Mouse (Mus musculus): ENCODE results near the gene Nrcam. TPM values are rescaled to one million over a fixed set of nuclear protein-coding genes. Genes with fewer than 3 reads are reported as not detected.

The Nrcam gene
- polyA plus RNA-seq, 1 experiment from 2014 or later: 87.6 TPM

DNA sequence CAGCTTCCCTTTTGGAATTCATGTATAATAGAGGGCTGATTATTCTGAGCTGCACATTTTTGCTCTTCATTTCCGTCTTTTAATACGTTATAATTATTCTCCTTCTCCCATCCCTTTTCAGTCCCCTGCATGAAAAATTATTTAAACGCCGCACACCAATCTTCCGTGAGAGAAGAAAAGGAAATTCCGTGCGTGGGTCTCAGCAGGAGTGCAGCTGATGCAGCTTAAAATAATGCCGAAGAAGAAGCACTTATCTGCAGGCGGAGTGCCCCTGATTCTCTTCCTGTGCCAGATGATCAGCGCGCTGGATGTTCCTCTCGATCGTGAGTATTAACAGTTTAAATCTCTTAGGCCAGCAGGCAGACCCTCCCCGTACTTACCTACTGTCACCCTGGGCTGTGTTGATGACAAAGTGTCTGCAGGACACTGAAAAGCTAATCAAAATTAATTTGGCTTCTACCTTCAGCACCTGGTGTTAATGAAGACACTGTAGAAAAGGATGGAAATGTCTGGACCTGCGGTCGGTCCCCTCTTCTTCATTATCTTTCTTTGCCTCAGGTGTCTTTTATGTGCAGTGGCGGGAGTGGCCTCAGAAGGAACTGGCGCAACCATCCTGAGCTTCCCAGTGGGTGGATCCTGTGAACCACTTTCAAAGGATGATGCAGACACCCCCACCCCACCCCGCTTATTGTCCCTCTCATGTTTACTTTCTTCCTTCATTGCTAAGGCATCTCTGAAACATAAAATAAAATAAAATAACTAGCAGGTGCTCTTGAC is 203.8 kb downstream of the Nrcam start:
- Histone ChIP-seq H3K27me3 (replicated peaks; ENCODE audit: control insufficient read depth, insufficient read depth, low read length) (no peaks in the 10 kb centered on the region), H3K27ac (ENCODE audit: low read depth, low read length) (peak overlapping the region; percentile 56), H3K4me2 (ENCODE audit: low read length) (0 out of 2 replicates have a peak overlapping the region, but pooled peaks have one; percentile 12), H3K36me3 (ENCODE audit: control insufficient read depth, insufficient read depth, low read length) (no peaks in the 10 kb centered on the region), H3K9me3 (replicated peaks; ENCODE audit: control insufficient read depth, low read length) (no peaks in the 10 kb centered on the region), H3K9ac (ENCODE audit: low read length) (no peak overlapping the region), H3K4me1 (ENCODE audit: control insufficient read depth, insufficient read depth, low read length) (no peaks in the 10 kb centered on the region), H3K4me3 (ENCODE audit: low read depth, low read length) (peak overlapping the region; percentile 3; the same call in 1 of the 2 replicates)
- 70% methylated on average over 19 of the region's 19 CpGs for WGBS
- DNase-seq (ENCODE audit: low spot score): peak; percentile 29
- ATAC-seq: peak; percentile 21; the same call in 1 of the 2 replicates

DNA sequence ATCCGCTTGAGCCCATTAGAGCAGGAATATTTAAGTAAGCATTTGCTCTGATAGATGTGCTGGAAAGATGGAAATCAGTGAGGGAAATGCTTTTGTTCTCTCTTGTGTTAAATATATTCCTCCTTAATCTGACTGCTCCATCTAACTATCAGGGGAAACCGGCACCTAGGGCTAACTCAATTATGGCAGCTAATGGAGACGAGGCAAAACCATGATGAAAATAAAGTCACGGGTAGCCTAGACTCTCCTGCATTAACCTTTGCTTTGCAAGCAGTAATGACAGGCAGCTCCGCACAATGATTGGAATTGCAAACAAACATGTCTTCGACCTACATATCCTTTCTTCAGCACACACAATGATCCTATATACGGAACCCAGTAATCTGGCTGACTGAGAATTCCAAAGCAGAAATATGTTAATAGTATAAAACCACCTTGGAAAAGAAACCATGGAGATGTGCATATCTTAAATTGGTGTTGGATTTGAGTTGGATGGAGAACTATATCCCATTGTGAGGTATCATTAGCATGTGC is 205.5 kb downstream of the Nrcam start:
- WGBS: 82% methylated on average over 7 of the region's 7 CpGs
- no peaks in the 10 kb centered on the region for H3K4me1 ChIP-seq (ENCODE audit: control insufficient read depth, insufficient read depth, low read length)
- no peaks in the 10 kb centered on the region for H3K36me3 ChIP-seq (ENCODE audit: control insufficient read depth, insufficient read depth, low read length)
- no peak overlapping the region for H3K4me3 ChIP-seq (ENCODE audit: low read depth, low read length)
- ATAC-seq (no peak), DNase-seq (ENCODE audit: low spot score) (no peak)
- H3K4me2 ChIP-seq (ENCODE audit: low read length): no peak overlapping the region
- H3K27me3 ChIP-seq (replicated peaks; ENCODE audit: control insufficient read depth, insufficient read depth, low read length): no peaks in the 10 kb centered on the region
- no peaks in the 10 kb centered on the region for H3K9me3 ChIP-seq (replicated peaks; ENCODE audit: control insufficient read depth, low read length)
- H3K9ac ChIP-seq (ENCODE audit: low read length): no peak overlapping the region
- no peak overlapping the region for H3K27ac ChIP-seq (ENCODE audit: low read depth, low read length)

DNA sequence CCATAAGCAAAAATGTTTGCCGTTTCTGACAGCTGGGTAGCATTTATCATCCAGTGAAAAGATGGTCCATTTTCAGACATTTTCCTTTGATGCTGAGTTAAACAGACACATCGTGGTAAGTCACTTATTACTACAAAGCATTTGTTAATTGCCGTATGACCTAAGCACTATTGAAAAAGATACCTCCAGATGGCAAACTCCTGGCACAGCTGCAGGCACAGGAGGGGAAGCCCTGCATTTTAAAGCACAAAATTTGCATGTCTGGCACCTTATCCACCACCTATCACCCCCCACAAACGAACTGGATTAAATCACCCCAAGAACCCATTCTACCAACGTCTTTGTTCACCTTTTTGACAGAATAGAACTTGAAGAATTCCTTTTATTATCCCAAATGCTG is 206.9 kb downstream of the Nrcam start:
- DNase-seq (ENCODE audit: low spot score) (peak; percentile 58), ATAC-seq (peak; percentile 53)
- Histone ChIP-seq H3K27me3 (replicated peaks; ENCODE audit: control insufficient read depth, insufficient read depth, low read length) (no peaks in the 10 kb centered on the region), H3K9ac (ENCODE audit: low read length) (no peak overlapping the region), H3K36me3 (ENCODE audit: control insufficient read depth, insufficient read depth, low read length) (no peaks in the 10 kb centered on the region), H3K4me2 (ENCODE audit: low read length) (no peak overlapping the region), H3K4me3 (ENCODE audit: low read depth, low read length) (no peak overlapping the region), H3K9me3 (replicated peaks; ENCODE audit: control insufficient read depth, low read length) (no peaks in the 10 kb centered on the region), H3K27ac (ENCODE audit: low read depth, low read length) (no peak overlapping the region), H3K4me1 (ENCODE audit: control insufficient read depth, insufficient read depth, low read length) (no peaks in the 10 kb centered on the region)
- 20% methylated on average over 5 of the region's 5 CpGs for WGBS

DNA sequence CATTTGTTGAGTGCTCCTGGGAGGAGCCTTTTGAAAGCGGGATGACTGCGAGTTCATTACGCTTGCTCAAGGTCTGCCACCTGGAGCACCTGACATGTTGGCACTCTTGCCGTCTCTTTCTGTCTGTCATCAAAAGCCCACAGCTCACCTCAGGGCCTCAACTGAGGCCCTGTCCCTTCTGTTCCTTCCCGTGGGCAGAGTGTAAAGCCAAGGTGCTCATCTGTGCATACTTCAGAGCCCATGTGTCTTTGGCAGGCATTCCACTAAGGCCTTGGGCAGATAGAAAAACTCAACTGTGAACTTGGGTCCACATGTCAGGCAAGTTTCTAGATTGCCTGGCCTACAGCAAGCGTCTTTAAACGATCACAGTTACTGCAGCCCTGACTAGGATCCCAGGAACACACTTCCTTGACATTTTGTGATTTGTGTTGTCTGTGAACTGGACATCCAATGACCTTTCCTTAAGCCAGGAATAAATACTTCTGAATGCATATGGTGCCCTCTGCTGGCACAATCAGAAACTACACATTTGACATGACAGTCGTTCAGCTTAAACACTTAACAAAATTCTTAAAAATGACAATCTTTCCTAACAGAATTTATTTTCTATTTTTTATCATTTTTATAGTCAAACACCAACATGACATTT is 219.2 kb downstream of the Nrcam start:
- Histone ChIP-seq H3K4me3 (ENCODE audit: low read depth, low read length) (no peak overlapping the region), H3K27me3 (replicated peaks; ENCODE audit: control insufficient read depth, insufficient read depth, low read length) (no peaks in the 10 kb centered on the region), H3K9ac (ENCODE audit: low read length) (no peak overlapping the region), H3K27ac (ENCODE audit: low read depth, low read length) (no peak overlapping the region), H3K9me3 (replicated peaks; ENCODE audit: control insufficient read depth, low read length) (no peaks in the 10 kb centered on the region), H3K4me2 (ENCODE audit: low read length) (no peak overlapping the region), H3K36me3 (ENCODE audit: control insufficient read depth, insufficient read depth, low read length) (peaks cover 20% of the 10 kb centered on the region), H3K4me1 (ENCODE audit: control insufficient read depth, insufficient read depth, low read length) (no peaks in the 10 kb centered on the region)
- ATAC-seq (peak; percentile 59), DNase-seq (ENCODE audit: low spot score) (peak; percentile 85)
- 47% methylated on average over 8 of the region's 8 CpGs for WGBS

DNA sequence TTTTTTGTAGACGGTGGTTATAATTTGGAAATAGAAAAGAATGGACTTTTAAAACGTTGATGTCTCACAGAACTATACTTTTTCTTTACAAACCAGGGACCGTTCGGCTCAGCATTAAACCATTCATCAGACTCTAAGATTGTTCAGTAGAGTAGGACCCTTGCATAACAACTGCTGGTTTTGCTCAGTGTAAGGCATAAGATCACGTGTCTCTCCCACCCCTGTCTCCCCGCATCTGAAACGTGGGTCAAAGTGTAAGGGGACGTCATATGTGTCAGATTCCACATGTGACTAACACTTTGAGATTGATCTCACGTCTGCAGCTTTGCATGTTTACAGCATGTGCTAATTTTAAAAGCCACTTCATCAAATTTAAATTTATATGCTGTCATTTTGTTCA is 219.8 kb downstream of the Nrcam start:
- Histone ChIP-seq H3K36me3 (ENCODE audit: control insufficient read depth, insufficient read depth, low read length) (peaks cover 22% of the 10 kb centered on the region), H3K4me3 (ENCODE audit: low read depth, low read length) (no peak overlapping the region), H3K9ac (ENCODE audit: low read length) (no peak overlapping the region), H3K27ac (ENCODE audit: low read depth, low read length) (no peak overlapping the region), H3K9me3 (replicated peaks; ENCODE audit: control insufficient read depth, low read length) (no peaks in the 10 kb centered on the region), H3K27me3 (replicated peaks; ENCODE audit: control insufficient read depth, insufficient read depth, low read length) (no peaks in the 10 kb centered on the region), H3K4me2 (ENCODE audit: low read length) (no peak overlapping the region), H3K4me1 (ENCODE audit: control insufficient read depth, insufficient read depth, low read length) (no peaks in the 10 kb centered on the region)
- ATAC-seq (peak; percentile 60), DNase-seq (ENCODE audit: low spot score) (no peak)
- 65% methylated on average over 9 of the region's 9 CpGs for WGBS

DNA sequence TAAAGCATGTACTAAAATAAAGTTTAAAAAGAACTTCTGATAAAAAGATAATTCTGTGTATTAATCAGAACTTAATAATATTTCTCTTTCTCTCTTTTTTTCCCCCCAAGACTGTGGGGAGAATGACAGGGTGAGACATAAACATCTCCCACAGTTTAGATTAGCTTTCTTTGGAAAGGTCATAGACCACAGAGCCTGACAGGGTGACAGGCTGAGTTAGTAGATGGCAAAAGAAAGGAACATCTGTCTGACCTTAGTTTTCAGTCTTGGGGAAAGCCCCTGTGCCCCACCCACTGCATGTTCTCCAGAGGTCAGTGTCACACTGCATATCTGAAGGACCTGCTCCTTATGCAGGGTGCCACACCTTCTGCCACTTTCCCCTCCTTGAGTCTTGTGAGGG is 222.9 kb downstream of the Nrcam start:
- no peak overlapping the region for H3K4me3 ChIP-seq (ENCODE audit: low read depth, low read length)
- no peaks in the 10 kb centered on the region for H3K4me1 ChIP-seq (ENCODE audit: control insufficient read depth, insufficient read depth, low read length)
- no peaks in the 10 kb centered on the region; the same call in 1 of the 2 replicates for H3K27me3 ChIP-seq (replicated peaks; ENCODE audit: control insufficient read depth, insufficient read depth, low read length)
- no peak for DNase-seq (ENCODE audit: low spot score)
- H3K4me2 ChIP-seq (ENCODE audit: low read length): no peak overlapping the region
- no peak overlapping the region for H3K27ac ChIP-seq (ENCODE audit: low read depth, low read length)
- no peak overlapping the region for H3K9ac ChIP-seq (ENCODE audit: low read length)
- H3K36me3 ChIP-seq (ENCODE audit: control insufficient read depth, insufficient read depth, low read length): peaks cover 24% of the 10 kb centered on the region
- no peak for ATAC-seq
- no peaks in the 10 kb centered on the region for H3K9me3 ChIP-seq (replicated peaks; ENCODE audit: control insufficient read depth, low read length)

DNA sequence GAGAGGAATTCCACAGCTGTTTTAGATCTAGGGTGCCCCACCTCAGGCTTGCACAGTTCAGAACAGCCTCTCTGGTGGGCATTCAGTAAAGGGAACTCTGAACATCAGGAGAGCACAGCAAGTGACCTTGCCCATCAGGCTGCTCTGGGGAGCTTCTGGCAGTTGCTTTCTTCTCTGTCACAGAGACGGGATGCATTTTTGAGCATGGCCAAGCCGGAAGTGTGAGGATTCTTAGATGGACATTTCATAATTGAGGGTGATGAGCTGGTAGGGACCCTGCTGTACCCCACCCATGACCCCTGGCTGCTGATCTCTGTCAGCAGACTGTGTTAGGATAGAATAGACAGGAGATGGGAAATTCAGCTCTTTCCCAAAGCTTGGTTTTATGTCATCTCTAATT is 225.4 kb downstream of the Nrcam start:
- Histone ChIP-seq H3K9me3 (replicated peaks; ENCODE audit: control insufficient read depth, low read length) (no peaks in the 10 kb centered on the region), H3K36me3 (ENCODE audit: control insufficient read depth, insufficient read depth, low read length) (peaks cover 25% of the 10 kb centered on the region), H3K9ac (ENCODE audit: low read length) (no peak overlapping the region), H3K4me3 (ENCODE audit: low read depth, low read length) (no peak overlapping the region), H3K4me2 (ENCODE audit: low read length) (no peak overlapping the region), H3K4me1 (ENCODE audit: control insufficient read depth, insufficient read depth, low read length) (no peaks in the 10 kb centered on the region), H3K27me3 (replicated peaks; ENCODE audit: control insufficient read depth, insufficient read depth, low read length) (no peaks in the 10 kb centered on the region; the same call in 1 of the 2 replicates), H3K27ac (ENCODE audit: low read depth, low read length) (no peak overlapping the region)
- ATAC-seq: no peak
- WGBS: 89% methylated on average over 2 of the region's 2 CpGs
- no peak for DNase-seq (ENCODE audit: low spot score)

DNA sequence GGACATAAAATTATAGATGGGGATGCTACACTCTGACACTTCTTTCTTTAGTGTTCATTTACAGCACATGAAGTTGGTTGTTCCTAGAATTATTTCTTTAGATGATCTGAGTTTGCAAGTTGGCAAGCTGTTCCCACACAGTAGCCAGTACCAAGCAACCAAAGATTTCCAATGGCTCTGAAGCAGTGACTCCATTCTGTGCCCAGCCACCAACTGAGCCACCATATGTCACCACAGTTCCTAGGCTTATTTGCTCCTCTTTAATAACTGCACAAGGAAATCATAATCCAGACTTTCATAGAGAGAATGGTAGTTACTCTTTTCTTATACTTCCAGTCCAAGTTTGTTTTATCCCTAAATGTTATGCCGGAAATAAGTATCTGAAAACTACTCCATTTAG is 226.1 kb downstream of the Nrcam start:
- Histone ChIP-seq H3K4me1 (ENCODE audit: control insufficient read depth, insufficient read depth, low read length) (no peaks in the 10 kb centered on the region), H3K36me3 (ENCODE audit: control insufficient read depth, insufficient read depth, low read length) (peaks cover 31% of the 10 kb centered on the region), H3K27ac (ENCODE audit: low read depth, low read length) (no peak overlapping the region), H3K27me3 (replicated peaks; ENCODE audit: control insufficient read depth, insufficient read depth, low read length) (no peaks in the 10 kb centered on the region; the same call in 1 of the 2 replicates), H3K4me2 (ENCODE audit: low read length) (no peak overlapping the region), H3K9ac (ENCODE audit: low read length) (no peak overlapping the region), H3K4me3 (ENCODE audit: low read depth, low read length) (no peak overlapping the region), H3K9me3 (replicated peaks; ENCODE audit: control insufficient read depth, low read length) (no peaks in the 10 kb centered on the region)
- no peak for DNase-seq (ENCODE audit: low spot score)
- ATAC-seq: no peak
- 98% methylated on average over 1 of the region's 1 CpGs for WGBS

DNA sequence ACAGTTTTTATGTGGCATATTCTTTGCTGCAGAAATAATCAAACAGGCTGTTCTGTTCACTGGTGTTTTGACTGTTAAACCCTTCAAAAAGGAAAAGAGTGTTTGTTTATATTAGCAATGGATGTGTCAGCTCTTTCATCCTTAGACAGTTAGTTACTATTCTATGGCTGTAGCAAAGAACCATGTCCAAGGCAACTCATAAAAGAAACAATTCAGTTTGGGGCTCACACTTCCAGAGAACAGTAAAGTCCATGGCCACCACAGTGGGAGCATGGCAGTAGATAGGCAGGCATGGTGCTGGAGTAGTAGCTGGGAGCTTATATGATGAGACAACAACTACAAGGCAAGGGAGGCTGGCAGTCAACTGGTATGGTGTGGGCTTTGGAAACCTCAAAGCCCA is 231.3 kb downstream of the Nrcam start:
- Histone ChIP-seq H3K4me3 (ENCODE audit: low read depth, low read length) (no peak overlapping the region), H3K4me2 (ENCODE audit: low read length) (no peak overlapping the region), H3K27me3 (replicated peaks; ENCODE audit: control insufficient read depth, insufficient read depth, low read length) (no peaks in the 10 kb centered on the region), H3K9me3 (replicated peaks; ENCODE audit: control insufficient read depth, low read length) (no peaks in the 10 kb centered on the region), H3K4me1 (ENCODE audit: control insufficient read depth, insufficient read depth, low read length) (no peaks in the 10 kb centered on the region), H3K36me3 (ENCODE audit: control insufficient read depth, insufficient read depth, low read length) (peaks cover 33% of the 10 kb centered on the region; the same call in 1 of the 2 replicates), H3K9ac (ENCODE audit: low read length) (no peak overlapping the region), H3K27ac (ENCODE audit: low read depth, low read length) (no peak overlapping the region)
- ATAC-seq (no peak), DNase-seq (ENCODE audit: low spot score) (no peak)
